Mouse (Mus musculus) limb, embryonic 10.5 days (tissue): ENCODE data around the gene Cryzl1. TPM values are rescaled to one million over a fixed set of nuclear protein-coding genes. Genes with fewer than 3 reads are reported as not detected.

ENCODE experiments used
- DNase-seq: peaks from one replicate; pipeline ENCODE4 v3.0.0-alpha.2; 2017; ENCODE audit warnings: low spot score
- H3K27ac ChIP-seq: fragments of 300-500 bp; sonication (generic); 2 replicates; pipeline ENCODE4 v1.5.1; 2016; ENCODE audit warnings: mild to moderate bottlenecking
- H3K27me3 ChIP-seq: fragments of 300-500 bp; sonication (generic); 2 replicates; pipeline ENCODE4 v1.6.1; 2016; ENCODE audit warnings: low read depth, mild to moderate bottlenecking; ENCODE audit not compliant: poor library complexity, severe bottlenecking
- H3K36me3 ChIP-seq: fragments of 300-500 bp; sonication (generic); 2 replicates; pipeline ENCODE4 v1.6.1; 2016; ENCODE audit warnings: mild to moderate bottlenecking, moderate library complexity
- H3K4me1 ChIP-seq: fragments of 300-500 bp; sonication (generic); 2 replicates; pipeline ENCODE4 v1.6.1; 2016
- H3K4me3 ChIP-seq: fragments of 300-500 bp; sonication (generic); 2 replicates; pipeline ENCODE4 v1.5.1; 2016; ENCODE audit warnings: mild to moderate bottlenecking, moderate library complexity
- H3K9me3 ChIP-seq: fragments of 300-500 bp; sonication (generic); replicated peaks from 2 replicates; pipeline ENCODE4 v1.6.1; 2016; ENCODE audit warnings: mild to moderate bottlenecking
- WGBS: fragments of 180-500 bp; shearing (Covaris S2); methylation state at CpG from one replicate; pipeline ENCODE4 v1.1.7; 2016; 5-methylcytosine and 5-hydroxymethylcytosine counted together
- polyA plus RNA-seq: library from polyadenylated mRNA; unstranded; fragments of >200 nt; fragmentation: Nextera tagmentation; extraction: Ambion mirVana; gene quantifications from 2 replicates; pipeline ENCODE4 v1.2.1, GENCODE M21; 2016

The Cryzl1 gene
- polyA plus RNA-seq, 1 experiment from 2014 or later: 61.3 TPM

DNA sequence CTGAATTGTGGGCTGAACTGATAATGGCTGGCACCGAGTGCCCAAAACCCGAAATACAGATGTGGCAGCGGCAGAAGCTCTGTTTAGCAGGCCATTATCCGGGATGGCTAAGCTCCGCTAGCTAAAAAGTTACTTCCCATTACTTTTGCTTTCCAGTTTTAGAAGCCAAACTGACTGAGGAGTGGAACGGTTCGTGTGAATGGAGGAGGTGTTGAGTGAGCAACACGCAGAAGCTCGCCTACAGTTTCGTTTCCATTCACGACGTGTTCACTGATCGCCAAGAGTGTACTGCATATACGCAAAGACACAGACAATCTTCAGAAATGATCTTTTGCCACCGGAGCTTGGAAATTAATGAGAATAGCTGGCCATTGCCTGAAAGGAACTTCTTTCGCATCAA is 66.4 kb downstream of the Cryzl1 start:
- Histone ChIP-seq H3K27me3 (no peaks in the 10 kb centered on the region), H3K4me3 (no peak overlapping the region), H3K36me3 (peaks cover 100% of the 10 kb centered on the region), H3K27ac (no peak overlapping the region), H3K9me3 (no peaks in the 10 kb centered on the region), H3K4me1 (no peaks in the 10 kb centered on the region)
- 97% methylated on average over 16 of the region's 16 CpGs for WGBS
- no peak for DNase-seq

DNA sequence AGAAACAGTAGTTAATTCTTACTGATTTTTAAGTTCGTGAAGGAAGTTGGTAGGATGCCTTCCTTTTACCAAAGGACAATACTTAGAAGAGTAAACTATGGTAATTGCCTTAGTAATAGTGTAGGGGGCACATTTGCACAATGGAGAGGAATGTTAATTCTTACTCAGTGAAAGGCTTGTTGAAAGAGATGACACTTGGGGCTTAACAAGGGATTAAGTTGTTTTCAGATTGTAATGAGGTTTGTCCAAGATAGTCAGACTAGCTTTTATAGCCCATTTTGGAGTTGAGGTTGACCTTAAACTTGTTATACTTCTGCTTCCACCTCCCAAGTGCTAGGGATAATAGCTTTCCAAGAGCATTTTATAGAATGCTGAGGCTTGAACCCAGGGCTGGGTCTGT is 67.4 kb downstream of the Cryzl1 start:
- no peaks in the 10 kb centered on the region for H3K27me3 ChIP-seq
- H3K27ac ChIP-seq: no peak overlapping the region
- H3K4me1 ChIP-seq: no peaks in the 10 kb centered on the region
- 89% methylated on average over 1 of the region's 1 CpGs for WGBS
- H3K36me3 ChIP-seq: peaks cover 100% of the 10 kb centered on the region
- H3K9me3 ChIP-seq: no peaks in the 10 kb centered on the region
- DNase-seq: no peak
- H3K4me3 ChIP-seq: no peak overlapping the region

DNA sequence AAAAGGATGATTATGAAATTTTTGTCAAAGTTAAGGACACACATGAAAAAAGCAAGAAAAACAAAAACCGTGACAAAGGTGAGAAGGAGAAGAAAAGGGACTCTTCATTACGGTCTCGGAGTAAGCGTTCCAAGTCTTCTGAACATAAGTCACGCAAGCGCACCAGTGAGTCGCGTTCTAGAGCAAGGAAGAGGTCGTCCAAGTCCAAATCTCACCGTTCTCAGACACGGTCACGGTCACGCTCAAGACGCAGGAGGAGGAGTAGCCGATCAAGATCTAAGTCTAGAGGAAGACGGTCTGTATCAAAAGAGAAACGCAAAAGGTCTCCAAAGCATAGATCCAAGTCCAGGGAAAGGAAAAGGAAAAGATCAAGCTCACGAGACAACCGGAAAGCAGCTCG is 69.0 kb downstream of the Cryzl1 start:
- DNase-seq: no peak
- H3K4me3 ChIP-seq: no peak overlapping the region
- peaks cover 100% of the 10 kb centered on the region for H3K36me3 ChIP-seq
- WGBS: 98% methylated on average over 20 of the region's 20 CpGs
- H3K27ac ChIP-seq: no peak overlapping the region
- no peaks in the 10 kb centered on the region for H3K27me3 ChIP-seq
- no peaks in the 10 kb centered on the region for H3K4me1 ChIP-seq
- no peaks in the 10 kb centered on the region for H3K9me3 ChIP-seq

DNA sequence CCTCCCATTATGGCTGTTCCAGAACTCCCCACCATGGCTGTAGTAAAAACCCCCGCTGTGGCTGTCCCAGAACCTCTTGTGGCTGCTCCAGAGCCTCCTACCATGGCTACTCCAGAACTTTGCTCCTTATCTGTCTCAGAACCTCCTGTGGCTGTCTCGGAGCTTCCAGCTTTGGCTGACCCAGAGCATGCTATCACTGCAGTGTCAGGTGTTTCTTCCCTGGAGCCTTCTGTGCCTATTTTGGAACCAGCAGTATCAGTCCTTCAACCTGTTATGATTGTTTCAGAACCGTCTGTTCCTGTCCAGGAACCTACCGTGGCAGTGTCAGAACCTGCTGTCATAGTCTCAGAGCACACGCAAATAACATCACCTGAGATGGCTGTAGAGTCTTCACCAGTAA is 70.3 kb downstream of the Cryzl1 start:
- 98% methylated on average over 5 of the region's 5 CpGs for WGBS
- Histone ChIP-seq H3K4me1 (no peaks in the 10 kb centered on the region), H3K4me3 (no peak overlapping the region)

DNA sequence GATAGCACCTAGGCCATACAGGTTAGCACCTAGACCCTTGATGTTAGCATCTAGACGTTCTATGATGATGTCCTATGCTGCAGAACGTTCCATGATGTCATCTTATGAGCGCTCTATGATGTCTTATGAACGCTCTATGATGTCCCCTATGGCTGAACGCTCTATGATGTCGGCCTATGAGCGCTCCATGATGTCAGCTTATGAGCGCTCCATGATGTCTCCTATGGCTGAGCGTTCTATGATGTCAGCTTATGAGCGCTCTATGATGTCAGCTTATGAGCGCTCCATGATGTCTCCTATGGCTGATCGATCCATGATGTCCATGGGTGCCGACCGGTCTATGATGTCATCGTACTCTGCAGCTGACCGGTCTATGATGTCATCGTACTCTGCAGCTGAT is 71.5 kb downstream of the Cryzl1 start:
- Histone ChIP-seq H3K4me3 (no peak overlapping the region), H3K27me3 (no peaks in the 10 kb centered on the region), H3K9me3 (no peaks in the 10 kb centered on the region), H3K36me3 (peaks cover 100% of the 10 kb centered on the region), H3K4me1 (no peaks in the 10 kb centered on the region), H3K27ac (no peak overlapping the region)
- 98% methylated on average over 17 of the region's 17 CpGs for WGBS
- DNase-seq: no peak

More for the DNA sequence above, 70.3 kb downstream of the Cryzl1 start:
- no peaks in the 10 kb centered on the region for H3K27me3 ChIP-seq
- no peaks in the 10 kb centered on the region for H3K9me3 ChIP-seq
- no peak for DNase-seq
- no peak overlapping the region for H3K27ac ChIP-seq
- H3K36me3 ChIP-seq: peaks cover 100% of the 10 kb centered on the region

DNA sequence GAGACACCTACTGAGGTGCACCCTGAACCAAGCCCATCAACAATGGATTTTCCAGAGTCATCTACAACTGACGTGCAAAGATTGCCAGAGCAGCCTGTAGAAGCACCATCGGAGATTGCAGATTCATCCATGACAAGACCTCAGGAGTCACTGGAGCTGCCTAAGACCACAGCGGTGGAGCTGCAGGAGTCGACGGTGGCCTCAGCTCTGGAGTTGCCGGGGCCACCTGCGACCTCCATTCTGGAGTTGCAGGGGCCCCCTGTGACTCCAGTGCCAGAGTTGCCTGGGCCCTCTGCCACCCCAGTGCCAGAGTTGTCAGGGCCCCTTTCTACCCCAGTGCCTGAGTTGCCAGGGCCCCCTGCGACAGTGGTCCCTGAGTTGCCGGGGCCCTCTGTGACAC is 73.5 kb downstream of the Cryzl1 start:
- no peaks in the 10 kb centered on the region for H3K9me3 ChIP-seq
- 95% methylated on average over 9 of the region's 9 CpGs for WGBS
- peaks cover 97% of the 10 kb centered on the region for H3K36me3 ChIP-seq
- H3K27me3 ChIP-seq: no peaks in the 10 kb centered on the region
- H3K27ac ChIP-seq: no peak overlapping the region
- H3K4me1 ChIP-seq: no peaks in the 10 kb centered on the region
- DNase-seq: no peak
- no peak overlapping the region for H3K4me3 ChIP-seq

DNA sequence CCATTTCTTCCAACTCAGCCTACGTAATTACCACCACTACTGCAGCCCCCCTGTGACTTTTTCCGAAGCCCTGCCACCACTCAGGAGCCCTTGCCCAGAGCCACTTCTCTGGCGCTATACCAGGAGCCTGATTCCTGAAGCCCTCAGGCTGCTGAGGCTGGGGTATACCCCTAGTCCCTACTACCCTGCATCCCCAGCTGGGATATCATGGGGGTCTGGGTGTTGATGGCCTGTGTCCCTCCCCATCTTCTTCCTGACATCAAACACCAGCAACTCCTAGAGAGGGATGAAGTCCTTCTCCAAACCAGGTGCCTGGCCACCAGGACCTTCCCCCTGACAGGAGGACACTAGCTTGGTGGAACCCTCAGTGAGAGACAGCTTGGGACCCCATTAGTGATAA is 76.6 kb downstream of the Cryzl1 start:
- H3K9me3 ChIP-seq: no peaks in the 10 kb centered on the region
- DNase-seq: no peak
- H3K4me1 ChIP-seq: peaks cover 4% of the 10 kb centered on the region
- H3K4me3 ChIP-seq: no peak overlapping the region
- no peak overlapping the region for H3K27ac ChIP-seq
- peaks cover 68% of the 10 kb centered on the region for H3K36me3 ChIP-seq
- no peaks in the 10 kb centered on the region for H3K27me3 ChIP-seq
- 95% methylated on average over 3 of the region's 3 CpGs for WGBS

DNA sequence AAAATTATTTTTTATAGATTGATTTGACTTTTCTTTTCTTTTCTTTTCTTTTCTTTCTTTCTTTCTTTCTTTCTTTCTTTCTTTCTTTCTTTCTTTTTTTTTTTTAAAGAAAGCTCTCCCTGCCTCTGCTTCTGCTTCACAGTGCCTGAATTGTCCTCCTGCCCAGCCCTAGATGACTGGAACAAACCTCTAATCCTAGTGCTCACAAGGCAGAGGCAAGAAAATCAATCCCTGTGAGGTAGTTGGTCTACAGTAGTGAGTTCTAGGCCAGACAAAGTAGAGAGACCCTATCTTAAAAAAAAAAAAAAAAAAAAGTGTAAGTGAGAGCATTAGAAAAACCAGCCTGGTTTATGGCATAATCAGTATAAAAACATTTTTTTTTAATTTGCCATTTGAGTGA is 79.0 kb downstream of the Cryzl1 start:
- no peak overlapping the region for H3K27ac ChIP-seq
- H3K4me1 ChIP-seq: peaks cover 12% of the 10 kb centered on the region
- no peaks in the 10 kb centered on the region for H3K9me3 ChIP-seq
- no peaks in the 10 kb centered on the region for H3K27me3 ChIP-seq
- no peak for DNase-seq
- H3K36me3 ChIP-seq: peaks cover 44% of the 10 kb centered on the region
- no peak overlapping the region for H3K4me3 ChIP-seq

DNA sequence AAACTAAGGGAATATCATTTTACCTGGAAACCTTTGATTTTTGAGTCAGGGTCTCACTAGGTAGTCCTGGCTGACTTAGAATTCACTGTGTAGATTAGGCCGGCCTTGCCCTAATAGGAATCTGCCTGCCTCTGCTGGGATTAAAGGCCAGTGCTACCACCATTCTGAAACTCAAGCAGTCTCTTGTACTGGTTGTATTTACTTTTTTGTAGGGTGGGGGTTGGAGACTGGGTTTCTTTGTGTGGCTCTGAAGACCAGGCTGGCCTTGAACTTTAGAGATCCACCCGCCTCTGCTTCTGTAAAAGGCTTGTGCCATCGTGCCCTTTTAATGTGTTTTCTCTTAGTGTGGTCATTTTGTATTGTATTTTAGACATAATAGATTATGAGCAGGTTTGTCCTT is 79.5 kb downstream of the Cryzl1 start:
- Histone ChIP-seq H3K36me3 (peaks cover 39% of the 10 kb centered on the region), H3K9me3 (no peaks in the 10 kb centered on the region), H3K27ac (no peak overlapping the region), H3K4me3 (peak overlapping the region; percentile 88), H3K4me1 (peaks cover 12% of the 10 kb centered on the region), H3K27me3 (no peaks in the 10 kb centered on the region)
- no peak for DNase-seq
- 73% methylated on average over 3 of the region's 3 CpGs for WGBS

DNA sequence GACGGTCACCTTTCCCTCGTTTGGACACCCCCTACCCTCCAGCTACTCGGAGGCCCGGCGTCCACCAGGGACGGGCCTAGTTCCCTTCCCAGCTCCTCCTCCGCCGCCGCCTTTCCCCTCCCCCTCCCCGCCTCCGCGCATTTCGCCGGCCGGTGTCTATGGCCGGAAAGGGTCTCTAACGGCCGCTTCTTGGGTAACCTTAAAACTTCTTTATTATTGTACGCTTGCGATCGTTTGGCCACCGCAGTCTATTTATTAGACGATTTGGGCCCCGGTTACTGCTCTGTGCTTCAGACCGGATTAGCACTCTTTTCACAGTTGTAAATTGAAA is 80.6 kb downstream of the Cryzl1 start:
- peaks cover 12% of the 10 kb centered on the region for H3K4me1 ChIP-seq
- H3K36me3 ChIP-seq: peaks cover 31% of the 10 kb centered on the region
- DNase-seq: peak; percentile 89
- H3K9me3 ChIP-seq: no peaks in the 10 kb centered on the region
- peak overlapping the region; percentile 99 for H3K27ac ChIP-seq
- H3K27me3 ChIP-seq: no peaks in the 10 kb centered on the region
- under 1% methylated on average over 25 of the region's 25 CpGs for WGBS
- H3K4me3 ChIP-seq: peak overlapping the region; percentile 88

DNA sequence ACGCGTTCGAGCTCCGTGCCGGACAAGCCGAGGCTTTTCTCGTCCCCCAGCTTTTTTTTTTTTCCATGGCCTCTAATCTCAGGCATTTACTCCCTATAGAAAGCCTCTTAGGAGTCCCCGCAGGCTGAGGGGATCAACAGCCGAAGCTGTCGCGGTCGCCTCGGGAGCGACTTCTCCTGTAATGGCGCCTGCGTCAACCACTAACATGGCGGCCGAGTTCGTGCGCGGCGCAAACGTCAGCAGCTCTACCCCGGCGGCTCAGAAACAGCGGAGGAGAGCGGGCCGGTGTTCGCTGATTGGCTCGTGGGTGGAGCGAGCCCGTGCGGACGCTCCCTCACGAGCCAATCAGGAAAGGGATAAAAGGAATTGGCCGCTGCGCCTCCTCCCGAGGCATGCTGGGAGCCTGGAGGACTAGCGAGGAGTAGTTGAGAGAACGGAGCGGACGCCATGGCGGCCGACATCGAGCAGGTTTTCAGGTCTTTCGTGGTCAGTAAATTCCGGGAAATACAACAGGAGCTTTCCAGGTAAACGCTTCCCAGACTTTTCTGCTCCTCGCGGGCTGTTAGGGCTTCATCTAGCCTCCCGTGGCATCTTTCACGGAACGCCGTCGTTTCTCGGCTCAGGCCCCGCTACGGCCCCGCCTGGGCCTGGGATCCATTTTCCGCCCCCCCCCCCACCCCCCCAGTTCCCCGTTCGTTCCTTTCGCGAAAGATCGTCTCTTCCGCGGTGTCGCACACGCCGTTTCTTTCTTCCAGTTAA is 81.1 kb downstream of the Cryzl1 start, which contains the start of gene Son:
Son (plus strand) TSS at position 46 of the 759 bp plus-strand sequence.
- WGBS: under 1% methylated on average over 69 of the region's 70 CpGs

DNA sequence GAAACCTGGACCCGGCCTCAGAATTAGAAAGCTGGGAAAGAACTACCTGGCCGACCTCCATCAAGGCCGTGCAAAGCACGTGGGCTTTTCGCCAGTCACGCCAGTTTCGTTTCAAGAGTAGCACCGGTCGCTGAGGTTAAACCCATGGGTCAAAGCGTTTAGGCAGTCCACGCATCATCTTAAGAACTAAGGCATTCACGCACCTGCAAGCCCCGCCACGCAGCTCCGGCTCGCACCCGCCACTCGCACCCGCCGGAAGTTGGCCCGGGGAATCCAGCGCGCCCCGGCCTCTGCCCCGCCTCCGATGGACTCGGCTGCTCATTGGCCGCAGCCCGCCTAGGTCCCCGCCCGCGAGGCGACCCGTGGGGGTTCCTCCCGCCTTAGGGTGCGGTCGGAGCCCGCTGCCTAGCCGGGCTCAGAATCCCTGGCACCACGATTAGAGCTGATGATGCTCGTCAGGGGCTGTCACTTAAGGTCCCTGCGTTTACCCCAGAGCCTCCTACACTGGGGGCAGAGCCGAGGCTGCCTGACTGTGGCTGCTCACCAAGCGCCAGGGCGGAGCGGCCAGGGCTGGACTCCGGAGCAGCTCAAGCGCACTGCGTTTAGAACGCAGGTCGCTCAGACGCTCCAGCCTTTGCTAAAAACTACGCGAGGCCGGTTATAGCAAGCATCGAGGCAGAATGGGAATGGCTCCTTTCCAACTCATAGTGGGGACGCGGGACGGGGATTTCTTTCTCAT is 81.9 kb downstream of the Cryzl1 start, which contains the start of gene Gart:
Gart (minus strand) TSS at position 272 of the 739 bp plus-strand sequence.
- Histone ChIP-seq H3K36me3 (peaks cover 31% of the 10 kb centered on the region), H3K9me3 (no peaks in the 10 kb centered on the region), H3K27me3 (no peaks in the 10 kb centered on the region), H3K4me3 (peak within 1 kb of the TSS; percentile 88), H3K27ac (peak within 1 kb of the TSS; percentile 99), H3K4me1 (peaks cover 12% of the 10 kb centered on the region)
- WGBS: under 1% methylated on average over 59 of the region's 59 CpGs
- peak; percentile 95 for DNase-seq

More for the DNA sequence above, 81.1 kb downstream of the Cryzl1 start, which contains the start of gene Son:
- no peaks in the 10 kb centered on the region for H3K27me3 ChIP-seq
- H3K4me3 ChIP-seq: peak within 1 kb of the TSS; percentile 88
- peaks cover 12% of the 10 kb centered on the region for H3K4me1 ChIP-seq
- peak; percentile 93 for DNase-seq
- peak within 1 kb of the TSS; percentile 99 for H3K27ac ChIP-seq
- H3K36me3 ChIP-seq: peaks cover 31% of the 10 kb centered on the region
- H3K9me3 ChIP-seq: no peaks in the 10 kb centered on the region

DNA sequence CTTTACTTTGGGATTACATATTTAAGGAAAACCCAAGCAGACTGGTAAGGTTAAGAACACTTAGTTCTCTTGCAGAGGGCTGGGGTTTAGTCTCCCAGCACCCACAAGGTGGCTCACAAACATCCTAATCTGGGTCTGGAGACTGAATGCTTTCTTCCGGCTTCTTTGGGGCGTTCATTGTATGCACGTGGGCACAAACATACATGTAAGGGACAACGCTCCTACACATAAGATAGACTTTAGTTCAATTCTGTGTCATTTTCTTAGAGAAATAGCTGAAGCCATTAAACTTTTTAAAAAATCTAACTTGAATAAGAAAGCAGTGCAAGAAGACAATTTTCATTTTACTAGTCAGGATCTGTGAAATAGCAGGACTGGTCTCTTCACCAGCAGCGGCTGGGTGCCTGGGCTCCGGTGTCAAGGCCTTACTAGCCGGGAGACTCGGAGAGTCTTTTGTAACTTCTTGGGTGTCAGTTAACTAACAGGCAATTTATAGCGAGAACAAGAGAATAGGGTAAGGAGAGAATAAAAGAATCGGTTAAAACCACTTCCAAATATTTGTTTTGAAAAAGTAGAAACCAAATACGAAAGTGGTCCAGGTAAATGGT is 82.7 kb downstream of the Cryzl1 start:
- Histone ChIP-seq H3K36me3 (peaks cover 31% of the 10 kb centered on the region), H3K9me3 (no peaks in the 10 kb centered on the region), H3K27ac (peak overlapping the region; percentile 99), H3K4me1 (peaks cover 12% of the 10 kb centered on the region), H3K27me3 (no peaks in the 10 kb centered on the region), H3K4me3 (peak overlapping the region; percentile 88)
- DNase-seq: no peak
- WGBS: 1% methylated on average over 11 of the region's 11 CpGs
